Mouse (Mus musculus): ENCODE data around the gene Hfm1. TPM values are rescaled to one million over a fixed set of nuclear protein-coding genes. Genes with fewer than 3 reads are reported as not detected.

The Hfm1 gene
- total and polyA plus RNA-seq, 3 experiments = not detected

- DNase-seq (ENCODE audit: low spot score) = no peak
Measured at GRCm38 (mm10) chr5:106833025-106833424, 93.1 kb downstream of the Hfm1 start.

GRCm38 (mm10) chr5:106831401-106831800 is 94.7 kb downstream of the Hfm1 start:
- no peaks in the 10 kb centered on the region for H3K36me3 ChIP-seq (replicated peaks)
- H3K4me3 ChIP-seq (ENCODE audit: low read depth, low read length) = no peak overlapping the region
- no peak for DNase-seq (ENCODE audit: low spot score)
- no peaks in the 10 kb centered on the region for H3K9me3 ChIP-seq (replicated peaks)
- TF ChIP-seq POLR2AphosphoS5 (IDR thresholded peaks at IDR 0.05; ENCODE audit: insufficient replicate concordance, low read depth, low read length) (no peak), CTCF (IDR thresholded peaks at IDR 0.05; ENCODE audit: low read depth, low read length) (no peak), TAL1 (conservative IDR thresholded peaks at IDR 0.05; ENCODE audit: low read depth, low read length) (no peak), GATA2 (IDR thresholded peaks at IDR 0.05; ENCODE audit: borderline replicate concordance, low read depth, low read length) (no peak), GATA1 (IDR thresholded peaks at IDR 0.05; ENCODE audit: borderline replicate concordance, low read length) (no peak)
- no peaks in the 10 kb centered on the region for H3K27me3 ChIP-seq (ENCODE audit: insufficient read depth, low read length)
- no peaks in the 10 kb centered on the region for H3K4me1 ChIP-seq (ENCODE audit: insufficient read depth, low read depth, low read length)
- no peak for ATAC-seq (ENCODE audit: extremely low read depth, insufficient number of reproducible peaks, low FRiP score, poor library complexity, severe bottlenecking)

More at GRCm38 (mm10) chr5:106833025-106833424, 93.1 kb downstream of the Hfm1 start:
- TF ChIP-seq CTCF (IDR thresholded peaks at IDR 0.05; ENCODE audit: low read depth, low read length) = no peak
- TF ChIP-seq GATA2 (IDR thresholded peaks at IDR 0.05; ENCODE audit: borderline replicate concordance, low read depth, low read length) = no peak
- no peak for TF ChIP-seq GATA1 (IDR thresholded peaks at IDR 0.05; ENCODE audit: borderline replicate concordance, low read length)
- no peak for TF ChIP-seq POLR2AphosphoS5 (IDR thresholded peaks at IDR 0.05; ENCODE audit: insufficient replicate concordance, low read depth, low read length)
- TF ChIP-seq TAL1 (conservative IDR thresholded peaks at IDR 0.05; ENCODE audit: low read depth, low read length) = no peak
- Histone ChIP-seq H3K36me3 (replicated peaks) (no peaks in the 10 kb centered on the region), H3K4me1 (ENCODE audit: insufficient read depth, low read depth, low read length) (no peaks in the 10 kb centered on the region), H3K4me3 (ENCODE audit: low read depth, low read length) (no peak overlapping the region), H3K9me3 (replicated peaks) (no peaks in the 10 kb centered on the region), H3K27me3 (ENCODE audit: insufficient read depth, low read length) (no peaks in the 10 kb centered on the region)
- no peak for ATAC-seq (ENCODE audit: extremely low read depth, insufficient number of reproducible peaks, low FRiP score, poor library complexity, severe bottlenecking)

- no peaks in the 10 kb centered on the region for H3K27me3 ChIP-seq (ENCODE audit: insufficient read depth, low read length)
- no peak for ATAC-seq (ENCODE audit: extremely low read depth, insufficient number of reproducible peaks, low FRiP score, poor library complexity, severe bottlenecking)
- H3K4me3 ChIP-seq (ENCODE audit: low read depth, low read length) = no peak overlapping the region
- no peaks in the 10 kb centered on the region for H3K36me3 ChIP-seq (replicated peaks)
- DNase-seq (ENCODE audit: low spot score) = no peak
- no peaks in the 10 kb centered on the region for H3K9me3 ChIP-seq (replicated peaks)
- TF ChIP-seq CTCF (IDR thresholded peaks at IDR 0.05; ENCODE audit: low read depth, low read length) (no peak), GATA1 (IDR thresholded peaks at IDR 0.05; ENCODE audit: borderline replicate concordance, low read length) (no peak), GATA2 (IDR thresholded peaks at IDR 0.05; ENCODE audit: borderline replicate concordance, low read depth, low read length) (no peak), POLR2AphosphoS5 (IDR thresholded peaks at IDR 0.05; ENCODE audit: insufficient replicate concordance, low read depth, low read length) (no peak), TAL1 (conservative IDR thresholded peaks at IDR 0.05; ENCODE audit: low read depth, low read length) (no peak)
- H3K4me1 ChIP-seq (ENCODE audit: insufficient read depth, low read depth, low read length) = no peaks in the 10 kb centered on the region
Measured at GRCm38 (mm10) chr5:106830775-106831174, 95.3 kb downstream of the Hfm1 start.

- no peaks in the 10 kb centered on the region for H3K9me3 ChIP-seq (replicated peaks)
- no peak overlapping the region for H3K4me3 ChIP-seq (ENCODE audit: low read depth, low read length)
- ATAC-seq (ENCODE audit: extremely low read depth, insufficient number of reproducible peaks, low FRiP score, poor library complexity, severe bottlenecking) = no peak
- no peaks in the 10 kb centered on the region; the same call in 1 of the 2 replicates for H3K27me3 ChIP-seq (ENCODE audit: insufficient read depth, low read length)
- no peaks in the 10 kb centered on the region for H3K36me3 ChIP-seq (replicated peaks)
- no peak for TF ChIP-seq GATA1 (IDR thresholded peaks at IDR 0.05; ENCODE audit: borderline replicate concordance, low read length)
- TF ChIP-seq POLR2AphosphoS5 (IDR thresholded peaks at IDR 0.05; ENCODE audit: insufficient replicate concordance, low read depth, low read length) = no peak
- TF ChIP-seq TAL1 (conservative IDR thresholded peaks at IDR 0.05; ENCODE audit: low read depth, low read length) = no peak
- TF ChIP-seq CTCF (IDR thresholded peaks at IDR 0.05; ENCODE audit: low read depth, low read length) = no peak
- no peak for TF ChIP-seq GATA2 (IDR thresholded peaks at IDR 0.05; ENCODE audit: borderline replicate concordance, low read depth, low read length)
- H3K4me1 ChIP-seq (ENCODE audit: insufficient read depth, low read depth, low read length) = no peaks in the 10 kb centered on the region
- DNase-seq (ENCODE audit: low spot score) = no peak
Measured at GRCm38 (mm10) chr5:106826740-106827139, 99.4 kb downstream of the Hfm1 start.

- DNase-seq (ENCODE audit: low spot score) (no peak), ATAC-seq (ENCODE audit: extremely low read depth, insufficient number of reproducible peaks, low FRiP score, poor library complexity, severe bottlenecking) (no peak)
- no peaks in the 10 kb centered on the region; the same call in 1 of the 2 replicates for H3K27me3 ChIP-seq (ENCODE audit: insufficient read depth, low read length)
- no peak overlapping the region for H3K4me3 ChIP-seq (ENCODE audit: low read depth, low read length)
- H3K4me1 ChIP-seq (ENCODE audit: insufficient read depth, low read depth, low read length) = no peaks in the 10 kb centered on the region
- no peaks in the 10 kb centered on the region for H3K9me3 ChIP-seq (replicated peaks)
- H3K36me3 ChIP-seq (replicated peaks) = no peaks in the 10 kb centered on the region
- TF ChIP-seq POLR2AphosphoS5 (IDR thresholded peaks at IDR 0.05; ENCODE audit: insufficient replicate concordance, low read depth, low read length) (no peak), GATA2 (IDR thresholded peaks at IDR 0.05; ENCODE audit: borderline replicate concordance, low read depth, low read length) (no peak), GATA1 (IDR thresholded peaks at IDR 0.05; ENCODE audit: borderline replicate concordance, low read length) (no peak), CTCF (IDR thresholded peaks at IDR 0.05; ENCODE audit: low read depth, low read length) (no peak), TAL1 (conservative IDR thresholded peaks at IDR 0.05; ENCODE audit: low read depth, low read length) (no peak)
Measured at GRCm38 (mm10) chr5:106826044-106826443, 100.1 kb downstream of the Hfm1 start.

- DNase-seq (ENCODE audit: low spot score) = no peak
- Histone ChIP-seq H3K36me3 (replicated peaks) (no peaks in the 10 kb centered on the region), H3K4me1 (ENCODE audit: insufficient read depth, low read depth, low read length) (no peaks in the 10 kb centered on the region), H3K4me3 (ENCODE audit: low read depth, low read length) (no peak overlapping the region), H3K9me3 (replicated peaks) (no peaks in the 10 kb centered on the region), H3K27me3 (ENCODE audit: insufficient read depth, low read length) (no peaks in the 10 kb centered on the region; the same call in 1 of the 2 replicates)
- no peak for ATAC-seq (ENCODE audit: extremely low read depth, insufficient number of reproducible peaks, low FRiP score, poor library complexity, severe bottlenecking)
- no peak for TF ChIP-seq GATA2 (IDR thresholded peaks at IDR 0.05; ENCODE audit: borderline replicate concordance, low read depth, low read length)
- no peak for TF ChIP-seq GATA1 (IDR thresholded peaks at IDR 0.05; ENCODE audit: borderline replicate concordance, low read length)
- TF ChIP-seq TAL1 (conservative IDR thresholded peaks at IDR 0.05; ENCODE audit: low read depth, low read length) = no peak
- TF ChIP-seq CTCF (IDR thresholded peaks at IDR 0.05; ENCODE audit: low read depth, low read length) = no peak
- TF ChIP-seq POLR2AphosphoS5 (IDR thresholded peaks at IDR 0.05; ENCODE audit: insufficient replicate concordance, low read depth, low read length) = no peak
Measured at GRCm38 (mm10) chr5:106825301-106825853, 100.7 kb downstream of the Hfm1 start.
